Comparison of ENCODE assay signal across 8 mouse cellular contexts in genomic region chr9:57561711-57562099, GRCm38 (mm10). TPM values are rescaled to one million over a fixed set of nuclear protein-coding genes. Genes with fewer than 3 reads are reported as not detected.
A peak's percentile ranks its signal among the peaks of the same experiment; 100 is the strongest.
DNase-seq lines count a peak whose midpoint lies in the region; ATAC-seq and TF ChIP-seq lines count a peak whose summit lies in the region.

No protein-coding gene starts in this region.

- H3K79me2 ChIP-seq in macrophage (ENCODE audit: inconsistent target) = peaks cover 49% of the 10 kb centered on the region

- no peak for ATAC-seq in intestine, embryonic 15.5 days

- H3K36me3 ChIP-seq in heart, embryonic 10.5 days = no peaks in the 10 kb centered on the region
- no peaks in the 10 kb centered on the region for H3K36me3 ChIP-seq in intestine, embryonic 15.5 days
- peaks cover 2% of the 10 kb centered on the region; the same call in 1 of the 2 replicates for H3K36me3 ChIP-seq in macrophage (ENCODE audit: inconsistent target)

- no peaks in the 10 kb centered on the region for H3K27me3 ChIP-seq in heart, embryonic 10.5 days (ENCODE audit: insufficient read depth, poor library complexity, severe bottlenecking)
- no peaks in the 10 kb centered on the region for H3K27me3 ChIP-seq in intestine, embryonic 15.5 days (replicated peaks)

- DNase-seq in heart, embryonic 10.5 days (ENCODE audit: low spot score) = no peak
- no peak for DNase-seq in heart, postnatal 36 days
- DNase-seq in cerebellum, postnatal 36 days = no peak
- DNase-seq in cerebellum, adult 11-12 months = no peak
- no peak for DNase-seq in thymus, postnatal 10 days (ENCODE audit: low spot score in 2 of 2)

- WGBS in heart, embryonic 10.5 days = 80% methylated on average over 13 of the region's 13 CpGs
- WGBS in intestine, embryonic 15.5 days = 70% methylated on average over 13 of the region's 13 CpGs
- 6% methylated on average over 13 of the region's 13 CpGs for WGBS in macrophage (ENCODE audit: missing documents)

- no peak overlapping the region for H3K27ac ChIP-seq in heart, embryonic 10.5 days
- H3K27ac ChIP-seq in cortical plate, adult 2 months (ENCODE audit: insufficient read depth, low read length) = no peak overlapping the region
- H3K27ac ChIP-seq in intestine, embryonic 15.5 days = peak overlapping the region; percentile 77
- H3K27ac ChIP-seq in macrophage = peak overlapping the region; percentile 84

- intact Hi-C loops in heart, postnatal 36 days (cut with DNase I) = loop anchor here (2.0 kb wide), 2 partner anchors 21 to 27 kb away; partner anchors contain the start of gene Ulk3

- no peak for TF ChIP-seq POLR2A in cortical plate, adult 2 months (IDR thresholded peaks at IDR 0.05; ENCODE audit: extremely low read depth, insufficient read depth, low read length)

- TF ChIP-seq CTCF in cortical plate, adult 2 months (IDR thresholded peaks at IDR 0.05; ENCODE audit: extremely low read depth, insufficient read depth, low read length) = no peak

- H3K4me3 ChIP-seq in heart, embryonic 10.5 days = peak overlapping the region; percentile 66
- H3K4me3 ChIP-seq in cortical plate, adult 2 months (ENCODE audit: insufficient read depth, low read length) = peak overlapping the region; percentile 59; the same call in 1 of the 2 replicates
- peak overlapping the region; percentile 67 for H3K4me3 ChIP-seq in intestine, embryonic 15.5 days (replicated peaks)
- peak overlapping the region; percentile 67 for H3K4me3 ChIP-seq in macrophage (ENCODE audit: inconsistent target)

- H3K4me2 ChIP-seq in intestine, embryonic 15.5 days (replicated peaks) = peak overlapping the region; percentile 61

- H3K9me3 ChIP-seq in heart, embryonic 10.5 days = no peaks in the 10 kb centered on the region
- H3K9me3 ChIP-seq in intestine, embryonic 15.5 days = no peaks in the 10 kb centered on the region

- H3K4me1 ChIP-seq in heart, embryonic 10.5 days = peaks cover 31% of the 10 kb centered on the region
- peaks cover 13% of the 10 kb centered on the region; the same call in 1 of the 2 replicates for H3K4me1 ChIP-seq in cortical plate, adult 2 months (ENCODE audit: control insufficient read depth, insufficient read depth, low read length)
- H3K4me1 ChIP-seq in intestine, embryonic 15.5 days (replicated peaks) = peaks cover 26% of the 10 kb centered on the region

- peak overlapping the region; percentile 12; the same call in 1 of the 2 replicates for H3K9ac ChIP-seq in intestine, embryonic 15.5 days

RNA-seq across cellular contexts. Expression of gene Scamp2, which starts 1.0 kb away (rescaled TPM):
- polyA plus RNA-seq in heart, embryonic 10.5 days (2016; fragmentation: Nextera tagmentation; extraction: Ambion mirVana) = 53.5 and 53.9 TPM in 2 replicates
- total RNA-seq in heart, postnatal 36 days (2021) = 10 to 100 TPM; 25.8 to 29.4 TPM
- 41.7 and 45.2 TPM in 2 replicates for polyA plus RNA-seq in cortical plate, adult 2 months (2012; rRNA removed)
- polyA plus RNA-seq in intestine, embryonic 15.5 days (2015; fragmentation: Nextera tagmentation; extraction: Ambion mirVana) = 83.9 and 84.5 TPM in 2 replicates
- total RNA-seq in macrophage (2018; cell fraction: chromatin; rRNA removed) = 100 to 1,000 TPM in 12 of 26 experiments, 10 to 100 TPM in 14; 36.1 to 197 (median 92.2) TPM
- 100 to 1,000 TPM; 134 to 249 (median 184) TPM for total RNA-seq in macrophage (2018; cell fraction: cytosol; rRNA removed)
- total RNA-seq in macrophage (2018; cell fraction: nucleus; rRNA removed) = 100 to 1,000 TPM in 23 of 26 experiments, 10 to 100 TPM in 3; 90.1 to 273 (median 166) TPM
- polyA plus RNA-seq in macrophage (2018) = 90.8 to 189 TPM (median 140 TPM) in 3 replicates

RNA-seq across cellular contexts. Expression of gene Mpi, which starts 9.1 kb away (rescaled TPM):
- 80.6 and 102 TPM in 2 replicates for polyA plus RNA-seq in heart, embryonic 10.5 days (2016; fragmentation: Nextera tagmentation; extraction: Ambion mirVana)
- 100 to 1,000 TPM; 129 to 161 TPM for total RNA-seq in heart, postnatal 36 days (2021)
- polyA plus RNA-seq in cortical plate, adult 2 months (2012; rRNA removed) = 101 and 102 TPM in 2 replicates
- 50.2 and 55.8 TPM in 2 replicates for polyA plus RNA-seq in intestine, embryonic 15.5 days (2015; fragmentation: Nextera tagmentation; extraction: Ambion mirVana)
- total RNA-seq in macrophage (2018; cell fraction: chromatin; rRNA removed) = 100 to 1,000 TPM in 1 of 26 experiments, 10 to 100 TPM in 20, 1 to 10 TPM in 5; 4.2 to 108 (median 38.6) TPM
- 10 to 100 TPM; 11.2 to 33.5 (median 18.7) TPM for total RNA-seq in macrophage (2018; cell fraction: cytosol; rRNA removed)
- total RNA-seq in macrophage (2018; cell fraction: nucleus; rRNA removed) = 10 to 100 TPM in 24 of 26 experiments, 1 to 10 TPM in 2; 6.2 to 65.3 (median 32.2) TPM
- polyA plus RNA-seq in macrophage (2018) = 16.5 to 25.5 TPM (median 20.0 TPM) in 3 replicates

RNA-seq across cellular contexts. Expression of gene Fam219b, which starts 24.4 kb away (rescaled TPM):
- polyA plus RNA-seq in heart, embryonic 10.5 days (2016; fragmentation: Nextera tagmentation; extraction: Ambion mirVana) = 14.2 and 14.9 TPM in 2 replicates
- 1 to 10 TPM; 7.2 to 8.3 TPM for total RNA-seq in heart, postnatal 36 days (2021)
- polyA plus RNA-seq in cortical plate, adult 2 months (2012; rRNA removed) = 9.5 and 10.9 TPM in 2 replicates
- 17.2 and 18.2 TPM in 2 replicates for polyA plus RNA-seq in intestine, embryonic 15.5 days (2015; fragmentation: Nextera tagmentation; extraction: Ambion mirVana)
- total RNA-seq in macrophage (2018; cell fraction: chromatin; rRNA removed) = 10 to 100 TPM in 15 of 26 experiments, 1 to 10 TPM in 11; 3.6 to 67.2 (median 11.0) TPM
- 10 to 100 TPM in 17 of 26 experiments, 1 to 10 TPM in 9; 5.3 to 20.2 (median 14.4) TPM for total RNA-seq in macrophage (2018; cell fraction: cytosol; rRNA removed)
- total RNA-seq in macrophage (2018; cell fraction: nucleus; rRNA removed) = 10 to 100 TPM in 15 of 26 experiments, 1 to 10 TPM in 11; 3.8 to 42.8 (median 12.3) TPM
- 11.2 to 20.8 TPM (median 15.2 TPM) in 3 replicates for polyA plus RNA-seq in macrophage (2018)

RNA-seq across cellular contexts. Expression of gene Ulk3, which starts 27.5 kb away (rescaled TPM):
- 17.4 and 21.8 TPM in 2 replicates for polyA plus RNA-seq in heart, embryonic 10.5 days (2016; fragmentation: Nextera tagmentation; extraction: Ambion mirVana)
- 1 to 10 TPM; 7.1 to 8.2 TPM for total RNA-seq in heart, postnatal 36 days (2021)
- polyA plus RNA-seq in cortical plate, adult 2 months (2012; rRNA removed) = 54.5 and 59.9 TPM in 2 replicates
- 16.3 and 20.4 TPM in 2 replicates for polyA plus RNA-seq in intestine, embryonic 15.5 days (2015; fragmentation: Nextera tagmentation; extraction: Ambion mirVana)
- 100 to 1,000 TPM in 7 of 26 experiments, 10 to 100 TPM in 19; 19.9 to 114 (median 65.5) TPM for total RNA-seq in macrophage (2018; cell fraction: chromatin; rRNA removed)
- 10 to 100 TPM in 7 of 26 experiments, 1 to 10 TPM in 19; 5.4 to 12.8 (median 8.9) TPM for total RNA-seq in macrophage (2018; cell fraction: cytosol; rRNA removed)
- 10 to 100 TPM; 10.9 to 71.5 (median 34.3) TPM for total RNA-seq in macrophage (2018; cell fraction: nucleus; rRNA removed)
- polyA plus RNA-seq in macrophage (2018) = 6.1 to 12.5 TPM (median 6.5 TPM) in 3 replicates

RNA-seq across cellular contexts. Expression of gene Cox5a, which starts 40.6 kb away (rescaled TPM):
- polyA plus RNA-seq in heart, embryonic 10.5 days (2016; fragmentation: Nextera tagmentation; extraction: Ambion mirVana) = 911 and 1,292 TPM in 2 replicates
- total RNA-seq in heart, postnatal 36 days (2021) = 1,000 to 10,000 TPM; 2,624 to 2,673 TPM
- polyA plus RNA-seq in cortical plate, adult 2 months (2012; rRNA removed) = 384 and 401 TPM in 2 replicates
- 844 and 895 TPM in 2 replicates for polyA plus RNA-seq in intestine, embryonic 15.5 days (2015; fragmentation: Nextera tagmentation; extraction: Ambion mirVana)
- total RNA-seq in macrophage (2018; cell fraction: chromatin; rRNA removed) = 100 to 1,000 TPM in 1 of 26 experiments, 10 to 100 TPM in 25; 39.5 to 113 (median 62.9) TPM
- 100 to 1,000 TPM; 214 to 682 (median 384) TPM for total RNA-seq in macrophage (2018; cell fraction: cytosol; rRNA removed)
- 100 to 1,000 TPM in 14 of 26 experiments, 10 to 100 TPM in 12; 58.3 to 250 (median 112) TPM for total RNA-seq in macrophage (2018; cell fraction: nucleus; rRNA removed)
- 93.1 to 404 TPM (median 403 TPM) in 3 replicates for polyA plus RNA-seq in macrophage (2018)

Comparison
In these comparisons a context has a peak if more than half of its experiments do, and no peak if none do; other contexts are left out.
1. H3K27ac ChIP-seq: peak in intestine, embryonic 15.5 days (single experiment) and macrophage (single experiment); none in heart, embryonic 10.5 days (single experiment) and cortical plate, adult 2 months (single experiment).
2. Peak in every context shown above with its lines, with median percentiles within 50 percentile points of each other: H3K4me3 ChIP-seq.